Mouse (Mus musculus): ENCODE measurements around the gene 4932429P05Rik.

4932429P05Rik gene

DNA sequence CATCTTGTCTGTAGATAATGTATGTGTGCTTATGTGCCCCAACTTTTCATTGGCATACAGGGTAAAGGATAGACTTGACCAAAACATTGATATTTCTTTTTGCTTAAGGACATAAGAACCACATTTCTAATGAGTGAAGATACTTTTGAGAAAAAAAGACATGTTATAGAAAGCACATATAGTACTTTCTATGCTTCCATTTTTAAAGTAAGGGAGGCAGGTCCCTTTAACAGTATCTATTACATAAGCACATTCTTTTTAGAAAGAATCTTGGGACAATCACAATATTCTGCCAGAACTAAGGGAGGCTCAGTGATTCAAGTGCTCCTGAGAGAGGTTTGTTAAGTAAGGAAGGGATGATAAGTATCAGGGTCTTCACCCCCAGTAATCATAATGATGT is at the start of gene 4932429P05Rik:
Gene 4932429P05Rik (plus strand): TSS at position 301 of the 400 bp plus-strand sequence.
- DNase-seq (ENCODE audit: low read depth, low spot score): no peak

Data from retina, adult 2 months (tissue).